Mouse (Mus musculus): ENCODE measurements around the gene Gmppb. TPM values are rescaled to one million over a fixed set of nuclear protein-coding genes. Genes with fewer than 3 reads are reported as not detected.

Gmppb gene
- 4.6 and 5.8 TPM in 2 replicates for polyA plus RNA-seq (2012; ENCODE audit: low replicate concordance)

DNA sequence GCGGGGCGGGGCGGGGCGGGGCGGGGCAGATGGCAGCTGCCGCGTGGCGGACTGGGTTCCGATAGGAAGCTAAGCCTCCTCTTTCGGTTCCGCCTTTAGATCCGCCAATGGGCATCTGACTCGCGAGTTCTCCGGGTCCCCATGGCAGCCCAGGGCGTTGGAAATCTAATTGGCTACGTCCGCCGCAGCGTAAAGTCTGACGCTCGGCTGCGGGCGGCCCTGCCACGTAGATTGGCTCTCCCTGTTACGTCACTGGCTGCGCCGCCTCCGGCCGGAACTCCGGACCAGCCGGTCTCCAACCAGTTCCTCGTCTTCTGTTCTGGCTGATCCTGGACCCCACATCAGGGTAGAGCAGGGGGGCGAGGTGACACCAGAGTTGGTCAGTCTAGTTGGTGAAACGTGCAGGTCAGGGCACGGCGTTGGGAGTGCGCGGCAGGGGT, at the start of gene Gmppb:
TSS of gene Gmppb (plus strand) at position 227 of the 440 bp plus-strand sequence.

DNA sequence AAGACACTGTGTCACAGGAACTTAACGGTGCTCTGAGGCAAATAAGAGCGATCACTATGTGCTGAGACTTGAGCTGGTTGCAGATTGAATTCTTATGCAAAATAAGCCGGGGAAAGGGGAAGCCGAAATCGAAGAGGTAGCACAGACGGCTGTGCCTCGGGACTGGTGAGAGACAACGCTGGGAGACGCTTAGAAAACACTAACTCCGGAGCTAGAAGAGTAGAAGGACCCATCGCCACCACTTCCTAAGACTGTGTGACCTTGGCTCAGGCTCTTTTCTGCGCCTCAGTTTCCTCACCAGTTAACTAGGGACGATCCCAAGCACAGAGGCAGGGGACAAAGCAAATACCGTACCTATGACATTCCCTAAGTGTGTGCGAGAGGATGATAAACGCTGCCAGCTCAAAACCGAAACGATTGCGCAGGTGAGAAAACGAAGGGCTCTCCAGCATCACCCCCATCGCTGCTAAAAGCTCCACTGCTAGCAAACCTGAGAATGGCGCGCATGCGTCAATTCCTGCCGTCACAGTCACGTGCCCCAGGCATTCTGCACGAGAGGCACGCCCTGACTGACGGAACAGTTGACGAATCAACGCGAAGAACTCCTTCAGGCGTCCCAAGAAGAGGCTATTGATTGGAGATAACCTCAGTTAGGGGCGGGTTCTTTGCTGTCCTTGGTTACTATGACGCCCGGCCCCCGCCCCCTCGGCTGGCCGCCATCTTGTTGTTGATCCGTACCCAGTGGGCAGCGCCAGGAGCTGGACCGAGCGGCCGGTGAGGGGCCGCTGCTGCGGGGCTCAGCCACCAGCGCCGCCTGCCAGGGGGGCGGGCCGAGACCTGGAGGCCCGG, 46.9 kb upstream of the Gmppb start, which contains the start of gene Ip6k1:
TSS of gene Ip6k1 (plus strand) at position 580 of the 849 bp plus-strand sequence.

DNA sequence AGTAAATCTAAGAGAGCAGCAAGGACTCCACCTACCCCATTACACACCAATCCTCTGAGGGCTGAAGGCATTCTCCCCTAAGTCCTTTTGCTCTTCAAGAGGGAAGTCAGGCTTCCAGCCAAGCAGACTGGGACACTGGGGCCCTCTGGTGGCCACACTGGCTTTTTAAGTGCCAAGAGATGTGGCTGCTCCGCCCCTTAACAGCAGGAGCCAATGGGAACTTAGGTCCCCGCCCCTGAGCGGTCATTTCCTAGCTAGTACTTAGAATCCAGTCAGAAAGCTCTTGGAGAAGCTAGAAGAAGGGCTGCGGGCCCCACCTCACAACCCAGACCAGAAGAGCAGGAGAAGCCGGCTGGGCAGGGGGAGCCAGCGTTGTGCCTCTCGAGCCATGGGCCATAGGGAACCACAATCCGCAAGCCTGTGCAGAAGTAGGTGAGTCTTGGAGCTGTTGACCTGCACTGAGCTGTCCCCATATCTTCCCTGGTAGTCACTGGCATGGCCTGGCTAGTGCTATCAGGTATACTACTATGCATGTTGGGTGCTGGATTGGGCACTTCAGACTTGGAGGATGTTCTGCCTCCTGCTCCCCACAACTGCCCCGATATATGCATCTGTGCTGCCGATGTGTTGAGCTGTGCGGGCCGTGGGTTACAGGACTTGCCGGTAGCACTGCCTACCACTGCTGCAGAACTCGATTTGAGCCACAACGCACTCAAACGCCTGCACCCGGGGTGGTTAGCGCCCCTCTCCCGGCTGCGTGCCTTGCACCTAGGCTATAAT, 4.0 kb downstream of the Gmppb start, which contains the start of gene Amigo3:
TSS of gene Amigo3 (plus strand) at position 275 of the 780 bp plus-strand sequence.

DNA sequence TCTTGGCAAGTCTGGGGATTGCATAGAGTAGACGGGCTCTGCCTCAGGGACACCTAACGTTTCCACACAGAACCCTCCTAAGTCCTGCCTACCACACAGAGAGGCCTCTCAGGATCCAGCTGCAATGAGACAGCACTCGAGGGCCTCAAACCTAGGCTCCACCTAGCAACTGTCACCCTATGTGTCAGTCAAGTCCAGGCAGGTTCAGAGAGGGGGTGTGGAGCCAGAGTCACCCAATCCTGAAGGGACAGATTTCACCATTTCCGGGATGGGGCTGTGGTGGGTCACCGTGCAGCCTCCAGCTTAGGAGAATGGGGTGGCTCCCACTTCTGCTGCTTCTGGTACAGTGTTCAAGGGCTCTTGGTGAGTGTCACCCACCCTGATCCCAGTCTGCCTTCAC, 31.1 kb downstream of the Gmppb start, which contains the start of gene Mst1:
TSS of gene Mst1 (plus strand) at position 269 of the 400 bp plus-strand sequence.

GRCm38 (mm10) chr9:108082988-108083431, 34.0 kb downstream of the Gmppb start, which contains the start of gene Rnf123:
Gene Rnf123 (minus strand): TSS chr9:108083346.

GRCm38 (mm10) chr9:108094184-108094941, 45.3 kb downstream of the Gmppb start, which contains the start of gene Apeh:
Gene Apeh (minus strand): TSS chr9:108094606.

Other genes with a start within 250 kb of the Gmppb start
- 19.8 and 30.5 TPM in 2 replicates for gene Rbm6, start 176.0 kb upstream of the Gmppb start, polyA plus RNA-seq (2012; ENCODE audit: low replicate concordance)
- gene Mon1a, start 161.1 kb upstream of the Gmppb start, polyA plus RNA-seq (2012; ENCODE audit: low replicate concordance) = 22.0 and 22.8 TPM in 2 replicates
- gene Mst1r, start 142.4 kb upstream of the Gmppb start, polyA plus RNA-seq (2012; ENCODE audit: low replicate concordance) = 0.63 and 3.7 TPM in 2 replicates
- not detected in 2 replicates for gene Actl11, start 120.8 kb upstream of the Gmppb start, polyA plus RNA-seq (2012; ENCODE audit: low replicate concordance)
- gene Camkv, start 113.6 kb upstream of the Gmppb start, polyA plus RNA-seq (2012; ENCODE audit: low replicate concordance) = 0.03 and 0.10 TPM in 2 replicates
- gene Traip, start 99.1 kb upstream of the Gmppb start, polyA plus RNA-seq (2012; ENCODE audit: low replicate concordance) = 0.30 and 1.8 TPM in 2 replicates
- gene Uba7, start 73.7 kb upstream of the Gmppb start, polyA plus RNA-seq (2012; ENCODE audit: low replicate concordance) = 56.6 and 109 TPM in 2 replicates
- 0.22 TPM in 1 of 2 replicates, not detected in the other for gene Gm20661, start 66.2 kb upstream of the Gmppb start, polyA plus RNA-seq (2012; ENCODE audit: low replicate concordance)
- gene Inka1, start 63.4 kb upstream of the Gmppb start, polyA plus RNA-seq (2012; ENCODE audit: low replicate concordance) = 11.6 and 13.4 TPM in 2 replicates
- 0.15 TPM in 1 of 2 replicates, not detected in the other for gene Cdhr4, start 56.7 kb upstream of the Gmppb start, polyA plus RNA-seq (2012; ENCODE audit: low replicate concordance)
- 0.58 TPM in 1 of 2 replicates, not detected in the other for gene Gm20662, start 52.9 kb upstream of the Gmppb start, polyA plus RNA-seq (2012; ENCODE audit: low replicate concordance)
- gene Ip6k1, start 46.7 kb upstream of the Gmppb start, polyA plus RNA-seq (2012; ENCODE audit: low replicate concordance) = 163 and 228 TPM in 2 replicates
- gene Amigo3, start 3.9 kb downstream of the Gmppb start, polyA plus RNA-seq (2012; ENCODE audit: low replicate concordance) = 0.22 and 0.61 TPM in 2 replicates
- gene Mst1, start 31.2 kb downstream of the Gmppb start, polyA plus RNA-seq (2012; ENCODE audit: low replicate concordance) = 0.10 and 1.0 TPM in 2 replicates
- gene Rnf123, start 34.1 kb downstream of the Gmppb start, polyA plus RNA-seq (2012; ENCODE audit: low replicate concordance) = 83.2 and 287 TPM in 2 replicates
- 50.4 and 78.3 TPM in 2 replicates for gene Apeh, start 45.4 kb downstream of the Gmppb start, polyA plus RNA-seq (2012; ENCODE audit: low replicate concordance)
- gene Bsn, start 141.1 kb downstream of the Gmppb start, polyA plus RNA-seq (2012; ENCODE audit: low replicate concordance) = 1.6 and 2.0 TPM in 2 replicates
- 20.6 and 21.7 TPM in 2 replicates for gene Dag1, start 214.7 kb downstream of the Gmppb start, polyA plus RNA-seq (2012; ENCODE audit: low replicate concordance)
- 0.24 and 0.65 TPM in 2 replicates for gene Nicn1, start 241.2 kb downstream of the Gmppb start, polyA plus RNA-seq (2012; ENCODE audit: low replicate concordance)
- 0.12 and 0.45 TPM in 2 replicates for gene Amt, start 247.6 kb downstream of the Gmppb start, polyA plus RNA-seq (2012; ENCODE audit: low replicate concordance)